Mouse (Mus musculus) E14TG2a.4 (cell line): Measurements from ENCODE around the gene Chrd.

Experiments used
- CTCF ChIP-seq: conservative IDR thresholded peaks from 2 replicates; pipeline ENCODE4 v1.5.1; 2014; ENCODE audit warnings: low read length
- POU5F1 ChIP-seq: IDR thresholded peaks from 2 replicates; pipeline ENCODE4 v1.6.1; 2014; ENCODE audit warnings: low read length, borderline replicate concordance

DNA sequence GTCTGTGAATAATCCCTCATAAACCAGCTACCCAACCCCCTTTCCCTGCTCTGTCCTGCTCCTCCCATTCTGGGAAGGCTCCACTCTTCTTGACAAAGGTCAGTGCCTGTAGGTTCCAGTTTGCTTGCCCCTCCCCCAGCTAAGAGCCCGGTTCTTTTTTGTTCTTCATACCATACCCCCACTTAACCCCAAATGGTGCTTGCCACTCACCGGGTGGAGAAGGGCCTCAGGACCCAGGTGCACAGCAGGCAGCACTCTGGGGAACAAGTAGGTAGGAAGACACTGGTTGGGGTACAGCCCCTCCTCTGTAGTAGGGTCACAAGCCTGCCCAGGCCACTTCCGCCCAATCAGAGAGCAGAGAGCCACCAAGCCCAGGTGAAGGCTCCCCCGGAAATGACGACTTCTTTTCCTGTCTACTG, 2.6 kb upstream of the Chrd start:
- TF ChIP-seq CTCF (no peak), POU5F1 (no peak)
